30 mouse cellular contexts compared by ENCODE assay signal in the genomic region with DNA sequence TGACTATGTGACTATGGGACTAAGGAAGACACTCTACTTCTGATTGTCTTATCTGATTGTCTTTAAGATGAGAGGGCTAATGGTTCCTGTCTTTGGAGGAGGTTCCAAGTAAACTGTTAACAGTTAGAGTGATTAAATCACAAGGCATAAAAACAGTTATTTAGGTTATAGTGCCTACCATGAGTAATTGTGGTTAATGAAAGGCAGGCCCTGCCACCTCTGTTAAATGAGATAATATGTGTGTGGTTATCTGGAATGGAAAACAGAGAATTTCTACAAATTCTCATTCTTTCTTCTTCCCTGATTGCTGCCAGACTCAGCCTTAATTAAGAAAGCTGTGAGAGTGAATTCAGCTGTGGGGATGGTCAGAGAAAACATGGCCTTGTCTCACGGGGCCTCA. TPM values are rescaled to one million over a fixed set of nuclear protein-coding genes. Genes with fewer than 3 reads are reported as not detected.
"Had no signal": no experiment of that assay in that cellular context is flagged by ENCODE, and none has a peak within 500 bp of the region (broad histone marks: within the 10 kb centered on the region; RNA-seq: fewer than 3 reads in every experiment).

No protein-coding gene starts in this region.

- H3K27ac ChIP-seq: heart, adult 2 months; heart, embryonic 13.5 days; heart, embryonic 15.5 days; hindbrain, embryonic 13.5 days; hindbrain, embryonic 15.5 days; hindbrain, postnatal 0 days; kidney, embryonic 15.5 days; kidney, postnatal 0 days; layer of hippocampus, adult 2 months; left cerebral cortex, adult 2 months; limb, embryonic 10.5 days; limb, embryonic 12.5 days; liver, embryonic 12.5 days; liver, embryonic 14.5 days had no signal

- H3K27me3 ChIP-seq: kidney, embryonic 15.5 days had no signal

- ATAC-seq: hindbrain, postnatal 0 days; intestine, embryonic 16.5 days; liver, embryonic 12.5 days had no signal

- H3K36me3 ChIP-seq: heart, embryonic 13.5 days; heart, embryonic 15.5 days; hindbrain, embryonic 13.5 days; hindbrain, embryonic 15.5 days; kidney, embryonic 15.5 days; limb, embryonic 10.5 days; limb, embryonic 12.5 days; liver, embryonic 12.5 days had no signal

- H3K9ac ChIP-seq: heart, embryonic 13.5 days; heart, embryonic 15.5 days; hindbrain, embryonic 13.5 days; hindbrain, embryonic 15.5 days; kidney, embryonic 15.5 days; limb, embryonic 12.5 days; liver, embryonic 12.5 days; liver, embryonic 14.5 days had no signal

- H3K9me3 ChIP-seq: heart, embryonic 13.5 days; heart, embryonic 15.5 days; hindbrain, embryonic 13.5 days; hindbrain, embryonic 15.5 days; kidney, embryonic 15.5 days; limb, embryonic 10.5 days; limb, embryonic 12.5 days; liver, embryonic 12.5 days had no signal

- DNase-seq: gastrocnemius, postnatal 14 days; gastrocnemius, postnatal 36 days; heart, adult 11 months; heart, adult 2 months; heart, postnatal 14 days; heart, postnatal 36 days; kidney, adult 11 months; kidney, adult 2 months; kidney, adult 9 months; kidney, postnatal 25 days; kidney, postnatal 4 days; layer of hippocampus, adult 9-11 months had no signal

- H3K4me1 ChIP-seq: hindbrain, embryonic 13.5 days; hindbrain, embryonic 15.5 days; liver, embryonic 12.5 days had no signal

- H3K4me3 ChIP-seq: heart, adult 2 months; heart, embryonic 13.5 days; heart, embryonic 15.5 days; hindbrain, embryonic 13.5 days; hindbrain, embryonic 15.5 days; kidney, embryonic 15.5 days; layer of hippocampus, adult 2 months; left cerebral cortex, adult 2 months; limb, embryonic 10.5 days; limb, embryonic 12.5 days; liver, embryonic 12.5 days had no signal

RNA-seq across cellular contexts. Expression of gene Emx2, which starts 53.4 kb away (rescaled TPM):
- total RNA-seq: heart, adult 2 months; heart, postnatal 14 days; heart, postnatal 36 days; hematopoietic stem cell, adult 5-6 weeks; liver, adult 2 months had no signal
- polyA plus RNA-seq: heart, adult 2 months; heart, embryonic 13.5 days; heart, embryonic 15.5 days; heart, postnatal 0 days; intestine, embryonic 14.5 days; intestine, embryonic 16.5 days; liver, adult 2 months had no signal
